Mouse (Mus musculus) MEL (cell line): ENCODE measurements around the gene Plcb3. TPM values are rescaled to one million over a fixed set of nuclear protein-coding genes. Genes with fewer than 3 reads are reported as not detected.

Experiments used
- DNase-seq: peaks from one replicate; pipeline ENCODE4 v3.0.0; 2011; ENCODE audit warnings: low read depth, low spot score
- H3K27ac ChIP-seq: 2 replicates; pipeline ENCODE4 v1.5.1; 2012; ENCODE audit warnings: low read depth, mild to moderate bottlenecking, control low read depth, low read length, moderate library complexity; ENCODE audit not compliant: control insufficient read depth
- H3K27me3 ChIP-seq, 2 experiments: fragments of 150-350 bp in 1 of 2; sonication (generic) in 1 of 2; 2 replicates each; pipeline ENCODE4 v1.6.1; 2012; ENCODE audit warnings: low read length in 2 of 2, mild to moderate bottlenecking in 2 of 2, improper control_type of control experiment in 1 of 2, moderate library complexity in 1 of 2; ENCODE audit not compliant: insufficient read depth in 2 of 2, control insufficient read depth in 1 of 2
- H3K36me3 ChIP-seq, 2 experiments: 2 replicates each; pipeline ENCODE4 v1.6.1; 2012 to 2014; ENCODE audit warnings: low read length in 2 of 2, improper control_type of control experiment in 1 of 2, inconsistent platforms in 1 of 2, mild to moderate bottlenecking in 1 of 2; ENCODE audit not compliant: insufficient read depth in 2 of 2, control insufficient read depth in 1 of 2
- H3K4me1 ChIP-seq, 2 experiments: fragments of 150-350 bp in 1 of 2; sonication (generic) in 1 of 2; 2 replicates each; pipeline ENCODE4 v1.6.1; 2012; ENCODE audit warnings: low read length in 2 of 2, improper control_type of control experiment in 1 of 2, mild to moderate bottlenecking in 1 of 2; ENCODE audit not compliant: insufficient read depth in 2 of 2, control insufficient read depth in 1 of 2
- H3K4me3 ChIP-seq, 2 experiments: fragments of 150-350 bp in 1 of 2; sonication (generic) in 1 of 2; 2 replicates each; pipeline ENCODE4 v1.5.1; 2012; ENCODE audit warnings: low read depth in 2 of 2, low read length in 2 of 2, mild to moderate bottlenecking in 2 of 2, moderate library complexity in 2 of 2, control low read depth in 1 of 2, improper control_type of control experiment in 1 of 2; ENCODE audit not compliant: control insufficient read depth in 1 of 2, insufficient read depth in 1 of 2
- H3K79me2 ChIP-seq: 2 replicates; pipeline ENCODE4 v1.6.1; 2012; ENCODE audit warnings: mild to moderate bottlenecking, low read length, moderate library complexity; ENCODE audit not compliant: control insufficient read depth, poor library complexity, insufficient read depth
- H3K9ac ChIP-seq: 2 replicates; pipeline ENCODE4 v1.6.1; 2012; ENCODE audit warnings: low read depth, mild to moderate bottlenecking, control low read depth, low read length, moderate library complexity; ENCODE audit not compliant: control insufficient read depth, poor library complexity, severe bottlenecking
- H3K9me3 ChIP-seq: fragments of 150-350 bp; sonication (generic); replicated peaks from 2 replicates; pipeline ENCODE4 v1.6.1; 2012; ENCODE audit warnings: mild to moderate bottlenecking, low read length, improper control_type of control experiment, moderate library complexity; ENCODE audit not compliant: insufficient read depth
- CHD1 ChIP-seq: IDR thresholded peaks from 2 replicates; pipeline ENCODE4 v1.6.1; 2012; ENCODE audit warnings: low read depth, mild to moderate bottlenecking, inconsistent platforms, low read length, improper control_type of control experiment
- CHD2 ChIP-seq: IDR thresholded peaks from 2 replicates; pipeline ENCODE4 v1.6.1; 2011; ENCODE audit warnings: low read length, improper control_type of control experiment
- CTCF ChIP-seq, 3 experiments: IDR thresholded peaks in 2 of 3; conservative IDR thresholded peaks in 1 of 3; 2 replicates each; pipeline ENCODE4 v1.5.1; 2011 to 2012; ENCODE audit warnings: low read length in 3 of 3, low read depth in 2 of 3, mild to moderate bottlenecking in 2 of 3, improper control_type of control experiment in 1 of 3, inconsistent platforms in 1 of 3, mixed read lengths in 1 of 3, moderate library complexity in 1 of 3; ENCODE audit not compliant: control insufficient read depth in 1 of 3, insufficient read depth in 1 of 3, poor library complexity in 1 of 3, severe bottlenecking in 1 of 3
- ELF1 ChIP-seq: IDR thresholded peaks from 2 replicates; pipeline ENCODE4 v1.6.1; 2014; ENCODE audit warnings: low read depth, mild to moderate bottlenecking, inconsistent platforms, low read length, improper control_type of control experiment, moderate library complexity
- EP300 ChIP-seq, 2 experiments: IDR thresholded peaks; 2 replicates each; pipeline ENCODE4 v1.6.1; 2011; ENCODE audit warnings: improper control_type of control experiment in 2 of 2, low read length in 2 of 2, low read depth in 1 of 2, mild to moderate bottlenecking in 1 of 2
- ETS1 ChIP-seq: IDR thresholded peaks from 2 replicates; pipeline ENCODE4 v1.6.1; 2012; ENCODE audit warnings: low read depth, mild to moderate bottlenecking, inconsistent platforms, low read length, improper control_type of control experiment, moderate library complexity
- GABPA ChIP-seq: IDR thresholded peaks from 2 replicates; pipeline ENCODE4 v1.6.1; 2012; ENCODE audit warnings: low read depth, mild to moderate bottlenecking, inconsistent platforms, low read length, improper control_type of control experiment, moderate library complexity
- GATA1 ChIP-seq: IDR thresholded peaks from 2 replicates; pipeline ENCODE4 v1.6.1; 2011; ENCODE audit warnings: low read depth, low read length, improper control_type of control experiment
- HCFC1 ChIP-seq: IDR thresholded peaks from 2 replicates; pipeline ENCODE4 v1.6.1; 2012; ENCODE audit warnings: low read depth, mild to moderate bottlenecking, inconsistent platforms, low read length, improper control_type of control experiment, moderate library complexity
- KAT2A ChIP-seq: conservative IDR thresholded peaks from 2 replicates; pipeline ENCODE4 v1.6.1; 2012; ENCODE audit warnings: low read depth, low read length, improper control_type of control experiment, inconsistent platforms
- MAX ChIP-seq: IDR thresholded peaks from 2 replicates; pipeline ENCODE4 v1.6.1; 2011; ENCODE audit warnings: low read length, improper control_type of control experiment
- MAZ ChIP-seq: IDR thresholded peaks from 2 replicates; pipeline ENCODE4 v1.6.1; 2012; ENCODE audit warnings: low read depth, mild to moderate bottlenecking, inconsistent platforms, low read length, improper control_type of control experiment
- MEF2A ChIP-seq: IDR thresholded peaks from 2 replicates; pipeline ENCODE4 v1.6.1; 2014; ENCODE audit warnings: low read depth, mild to moderate bottlenecking, inconsistent platforms, low read length, improper control_type of control experiment; ENCODE audit not compliant: poor library complexity, insufficient replicate concordance, severe bottlenecking; ENCODE audit errors: extremely low read depth
- MXI1 ChIP-seq: IDR thresholded peaks from 2 replicates; pipeline ENCODE4 v1.6.1; 2011; ENCODE audit warnings: mild to moderate bottlenecking, low read depth, low read length, improper control_type of control experiment
- MYB ChIP-seq: IDR thresholded peaks from 2 replicates; pipeline ENCODE4 v1.6.1; 2011; ENCODE audit warnings: mild to moderate bottlenecking, low read depth, low read length, improper control_type of control experiment
- POLR2A ChIP-seq, 2 experiments: IDR thresholded peaks; 2 replicates each; pipeline ENCODE4 v1.6.1; 2011 to 2012; ENCODE audit warnings: low read length in 2 of 2, mild to moderate bottlenecking in 2 of 2, control low read depth in 1 of 2, improper control_type of control experiment in 1 of 2, low read depth in 1 of 2, moderate library complexity in 1 of 2; ENCODE audit not compliant: control insufficient read depth in 1 of 2, insufficient read depth in 1 of 2, poor library complexity in 1 of 2
- POLR2AphosphoS2 ChIP-seq: IDR thresholded peaks from 2 replicates; pipeline ENCODE4 v1.6.1; 2011; ENCODE audit warnings: low read length, improper control_type of control experiment
- POLR2AphosphoS5 ChIP-seq: IDR thresholded peaks from 2 replicates; pipeline ENCODE4 v1.6.1; 2012; ENCODE audit warnings: low read depth, borderline replicate concordance, mild to moderate bottlenecking, inconsistent platforms, low read length, moderate library complexity, mixed read lengths
- RAD21 ChIP-seq: IDR thresholded peaks from 2 replicates; pipeline ENCODE4 v1.6.1; 2011; ENCODE audit warnings: mild to moderate bottlenecking, low read depth, low read length, improper control_type of control experiment
- RCOR1 ChIP-seq: IDR thresholded peaks from 2 replicates; pipeline ENCODE4 v1.6.1; 2012; ENCODE audit warnings: low read depth, mild to moderate bottlenecking, inconsistent platforms, low read length, improper control_type of control experiment
- SIN3A ChIP-seq: IDR thresholded peaks from 2 replicates; pipeline ENCODE4 v1.6.1; 2012; ENCODE audit warnings: low read length, improper control_type of control experiment, inconsistent platforms
- SMC3 ChIP-seq: IDR thresholded peaks from 2 replicates; pipeline ENCODE4 v1.6.1; 2011; ENCODE audit warnings: low read depth, low read length, improper control_type of control experiment
- TBP ChIP-seq: IDR thresholded peaks from 2 replicates; pipeline ENCODE4 v1.8.0; 2011; ENCODE audit warnings: low read depth, low read length, improper control_type of control experiment
- UBTF ChIP-seq: IDR thresholded peaks from 2 replicates; pipeline ENCODE4 v1.6.1; 2012; ENCODE audit warnings: low read depth, mild to moderate bottlenecking, inconsistent platforms, low read length, improper control_type of control experiment, moderate library complexity, borderline replicate concordance; ENCODE audit not compliant: insufficient read depth
- USF1 ChIP-seq: IDR thresholded peaks from 2 replicates; pipeline ENCODE4 v1.6.1; 2014; ENCODE audit warnings: low read depth, mild to moderate bottlenecking, inconsistent platforms, low read length, improper control_type of control experiment, moderate library complexity
- USF2 ChIP-seq, 2 experiments: IDR thresholded peaks; 2 replicates each; pipeline ENCODE4 v1.6.1; 2011 to 2012; ENCODE audit warnings: improper control_type of control experiment in 2 of 2, low read length in 2 of 2, borderline replicate concordance in 1 of 2, inconsistent platforms in 1 of 2, low read depth in 1 of 2, mild to moderate bottlenecking in 1 of 2; ENCODE audit not compliant: insufficient read depth in 1 of 2
- ZC3H11A ChIP-seq: IDR thresholded peaks from 2 replicates; pipeline ENCODE4 v1.6.1; 2012; ENCODE audit warnings: low read depth, mild to moderate bottlenecking, inconsistent platforms, low read length, improper control_type of control experiment
- ZKSCAN1 ChIP-seq: IDR thresholded peaks from 2 replicates; pipeline ENCODE4 v1.6.1; 2012; ENCODE audit warnings: low read depth, mild to moderate bottlenecking, inconsistent platforms, low read length, improper control_type of control experiment, moderate library complexity
- ZMIZ1 ChIP-seq: IDR thresholded peaks from 2 replicates; pipeline ENCODE4 v1.6.1; 2012; ENCODE audit warnings: low read depth, mild to moderate bottlenecking, inconsistent platforms, low read length, improper control_type of control experiment, moderate library complexity
- ZNF384 ChIP-seq: IDR thresholded peaks from 2 replicates; pipeline ENCODE4 v1.6.1; 2012; ENCODE audit warnings: low read depth, mild to moderate bottlenecking, inconsistent platforms, low read length, improper control_type of control experiment
- polyA plus RNA-seq, 2 experiments: library from polyadenylated mRNA; stranded (reverse) in 1 of 2; unstranded in 1 of 2; fragments of >175 nt in 1 of 2; fragments of >200 nt in 1 of 2; gene quantifications; 2 replicates each; pipeline versions ENCODE4 v1.2.1 to v1.2.4; 2012; ENCODE audit warnings: low replicate concordance in 2 of 2, low read depth in 1 of 2; ENCODE audit not compliant: insufficient read length in 2 of 2, insufficient read depth in 1 of 2, missing spikeins in 1 of 2
- total RNA-seq: library from RNA; depleted of rRNA; stranded (reverse); fragments of 300-350 nt; gene quantifications from 2 replicates; pipeline ENCODE4 v1.2.3, GENCODE M21; 2012

Plcb3 gene
- total and polyA plus RNA-seq, 3 experiments, result 12.6 to 30.8 TPM; not detected in 1

- Histone ChIP-seq H3K9me3 (no peaks in the 10 kb centered on the region), H3K79me2 (peaks cover 30% of the 10 kb centered on the region), H3K9ac (peak overlapping the region; percentile 92), H3K27me3 (no peaks in the 10 kb centered on the region), H3K4me1 (peaks cover 0 to 8% of the 10 kb centered on the region in 2 experiments; a peak in 3 of 4 replicates), H3K4me3 (peak overlapping the region; percentile 65 to 88), H3K27ac (no peak overlapping the region), H3K36me3 (peaks cover 3 to 10% of the 10 kb centered on the region in 2 experiments)
- no peak for DNase-seq
- TF ChIP-seq GABPA, result no peak
- TF ChIP-seq MAZ, result no peak
- no peak for TF ChIP-seq CTCF (IDR thresholded peaks at IDR 0.05 in 2 of 3, conservative IDR thresholded peaks at IDR 0.05 in 1 of 3; ENCODE audit: control insufficient read depth in 1 of 3, insufficient read depth in 1 of 3, low read depth in 2 of 3, low read length in 3 of 3, poor library complexity in 1 of 3, severe bottlenecking in 1 of 3)
- TF ChIP-seq ELF1, result no peak
- TF ChIP-seq SMC3, result peak; percentile 2; the same call in 1 of the 2 replicates
- TF ChIP-seq EP300 (IDR thresholded peaks at IDR 0.05; ENCODE audit: low read depth in 1 of 2, low read length in 2 of 2), result no peak
- TF ChIP-seq TBP, result no peak
- TF ChIP-seq SIN3A, result no peak
- TF ChIP-seq MYB, result no peak
- no peak for TF ChIP-seq ZNF384
- no peak for TF ChIP-seq POLR2AphosphoS5
- no peak for TF ChIP-seq ZKSCAN1
- TF ChIP-seq CHD2, result no peak
- no peak for TF ChIP-seq GATA1
- TF ChIP-seq MAX, result no peak
- no peak for TF ChIP-seq ZC3H11A
- TF ChIP-seq KAT2A, result no peak
- TF ChIP-seq RCOR1, result no peak
- peak; percentile 45; the same call in 1 of the 2 replicates for TF ChIP-seq POLR2AphosphoS2
- TF ChIP-seq MXI1, result no peak
- TF ChIP-seq USF2 (IDR thresholded peaks at IDR 0.05; ENCODE audit: borderline replicate concordance in 1 of 2, insufficient read depth in 1 of 2, low read depth in 1 of 2, low read length in 2 of 2), result no peak
- no peak for TF ChIP-seq UBTF
- 0 out of 4 replicates have a peak, but pooled peaks of 1 of the 2 experiments have one; percentile 26 for TF ChIP-seq POLR2A (IDR thresholded peaks at IDR 0.05; ENCODE audit: control insufficient read depth in 1 of 2, insufficient read depth in 1 of 2, low read depth in 1 of 2, low read length in 2 of 2, poor library complexity in 1 of 2)
- TF ChIP-seq RAD21, result no peak
- no peak for TF ChIP-seq HCFC1
- no peak for TF ChIP-seq MEF2A
- 0 out of 2 replicates have a peak, but pooled peaks have one; percentile 5 for TF ChIP-seq ZMIZ1
- no peak for TF ChIP-seq USF1
- no peak for TF ChIP-seq ETS1
- no peak for TF ChIP-seq CHD1
Measured at GRCm38 (mm10) chr19:6911101-6912074, 64.9 kb downstream of the Plcb3 start.
